Mouse (Mus musculus) lung, postnatal 0 days (tissue): ENCODE results near the gene Rprd1b.

Experiments
- CTCF ChIP-seq: IDR thresholded peaks from 2 replicates; pipeline ENCODE4 v1.5.1; 2016; ENCODE audit warnings: antibody characterized with exemption, mild to moderate bottlenecking
- EP300 ChIP-seq: IDR thresholded peaks from 2 replicates; pipeline ENCODE4 v1.6.1; 2016; ENCODE audit warnings: antibody characterized with exemption, mild to moderate bottlenecking, control low read depth

DNA sequence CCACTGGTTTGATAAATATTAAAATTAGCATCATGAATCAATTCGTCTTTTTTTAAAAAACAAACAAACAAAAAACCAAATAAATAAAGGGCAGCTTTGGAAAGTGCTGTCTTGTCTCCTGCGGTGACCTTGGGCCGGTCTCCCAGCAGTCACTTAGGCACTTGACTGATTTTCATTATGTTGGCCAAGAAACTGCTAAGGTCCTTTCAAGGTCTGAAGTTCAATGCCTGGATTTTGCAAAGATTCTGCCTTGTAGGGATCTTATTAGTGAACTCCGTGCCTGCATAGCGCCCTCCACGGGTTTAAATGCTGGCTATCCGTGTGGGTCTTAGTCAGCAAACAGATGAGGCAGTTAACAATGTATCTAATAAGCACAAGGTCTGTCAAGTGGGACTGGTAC, 50.7 kb downstream of the Rprd1b start:
- no peak for TF ChIP-seq CTCF
- no peak for TF ChIP-seq EP300
